Mouse (Mus musculus) embryo, embryonic 10.5 days (tissue): ENCODE results near the gene Gtf2h1.
A peak's percentile ranks its signal among the peaks of the same experiment; 100 is the strongest.
"Not testable (repeated sequence)": the region's sequence is repeated elsewhere in the genome, so short reads cannot be mapped to it uniquely, and the experiment has no call there.

Source experiments
- DNase-seq: peaks from one replicate; pipeline ENCODE4 v3.0.0-alpha.2; 2015; ENCODE audit warnings: low spot score

Gene Gtf2h1

DNA sequence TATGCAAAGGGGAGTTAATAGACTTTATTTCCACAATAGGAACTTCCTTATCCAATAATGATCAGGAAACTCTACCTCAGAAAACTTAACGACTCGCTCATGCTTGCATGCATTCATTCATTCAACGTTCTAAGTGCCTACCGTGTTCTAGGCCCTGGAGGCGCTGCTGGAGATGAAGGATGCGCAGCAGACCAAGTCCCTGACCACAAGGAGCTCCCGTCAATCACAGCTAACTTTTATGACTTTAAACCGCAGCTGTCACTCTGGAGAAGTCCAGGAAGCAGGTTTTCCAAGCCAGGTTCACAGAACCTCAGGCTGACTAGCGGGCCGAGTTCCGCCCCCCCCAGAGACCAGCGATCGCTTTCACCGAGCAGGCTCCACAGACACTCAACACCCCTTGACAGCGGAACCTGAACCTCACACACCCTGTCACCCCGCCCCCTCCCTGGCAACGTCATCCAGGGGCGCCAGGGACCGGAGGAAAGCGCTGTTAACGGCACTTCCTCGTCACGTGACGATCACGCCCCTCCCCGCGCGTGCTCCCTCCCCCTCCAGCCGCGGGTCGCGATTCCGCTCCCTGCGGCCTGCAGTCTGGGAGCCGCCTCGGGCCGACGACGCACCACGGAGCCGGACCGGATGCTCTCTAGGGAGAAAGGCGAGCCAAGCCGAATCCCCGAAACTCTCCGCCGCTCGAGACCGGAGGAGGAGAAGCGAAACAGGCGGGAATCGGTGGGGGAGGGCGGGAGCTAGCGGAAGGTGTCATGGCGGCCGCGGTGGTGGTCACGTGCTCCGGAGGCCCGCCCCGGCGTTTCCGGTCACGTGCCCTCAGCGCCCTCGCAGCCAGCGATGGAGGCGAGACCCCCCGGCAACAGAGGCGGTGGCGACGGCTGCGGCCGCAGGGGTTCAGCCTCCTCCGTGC is at the start of gene Gtf2h1, which contains the start of gene Hps5:
TSS of gene Gtf2h1 (plus strand) at position 817 of the 919 bp plus-strand sequence.
TSS of gene Hps5 (minus strand) at position 778 of the 919 bp plus-strand sequence.
- peak; percentile 98 for DNase-seq

DNA sequence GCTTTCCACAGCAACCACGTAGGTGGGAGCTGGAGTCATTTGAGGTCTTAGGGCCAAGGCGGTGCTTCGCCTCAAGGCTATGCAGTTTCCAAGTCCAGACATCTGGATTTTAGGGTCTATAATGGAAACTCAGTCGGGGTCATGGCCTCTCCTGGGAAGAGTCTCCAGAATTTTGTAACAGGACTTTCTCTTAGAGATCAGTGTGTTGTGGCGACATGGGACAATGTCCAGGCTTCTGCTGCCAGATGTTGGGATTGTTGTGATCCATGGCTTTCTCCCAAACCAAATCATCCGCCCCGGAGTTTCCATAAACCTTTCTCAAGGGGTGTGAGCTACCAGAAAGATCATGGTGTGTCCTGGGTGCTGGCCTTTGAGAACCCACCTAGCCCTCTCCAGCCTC is 49.5 kb upstream of the Gtf2h1 start:
- DNase-seq, result no peak

DNA sequence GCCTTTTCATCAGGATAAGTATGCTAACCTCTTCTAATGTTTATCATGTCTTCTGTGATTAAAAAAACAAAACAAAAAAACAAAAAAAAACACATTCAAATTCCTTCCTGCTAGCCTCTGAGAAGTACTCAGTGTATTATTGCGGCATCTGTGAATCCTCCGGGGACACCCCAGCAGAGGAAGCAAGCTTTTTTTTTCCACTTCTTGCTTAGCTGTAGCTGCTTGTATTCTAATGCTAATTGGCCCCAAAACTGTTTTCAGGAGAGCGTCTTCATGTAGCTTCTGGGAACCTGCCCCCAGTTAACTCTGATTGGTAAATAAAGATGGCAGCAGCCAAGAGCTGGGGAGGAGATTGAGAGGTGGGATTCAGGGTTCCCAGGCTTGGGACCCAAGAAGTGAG is 47.4 kb upstream of the Gtf2h1 start:
- no peak for DNase-seq

DNA sequence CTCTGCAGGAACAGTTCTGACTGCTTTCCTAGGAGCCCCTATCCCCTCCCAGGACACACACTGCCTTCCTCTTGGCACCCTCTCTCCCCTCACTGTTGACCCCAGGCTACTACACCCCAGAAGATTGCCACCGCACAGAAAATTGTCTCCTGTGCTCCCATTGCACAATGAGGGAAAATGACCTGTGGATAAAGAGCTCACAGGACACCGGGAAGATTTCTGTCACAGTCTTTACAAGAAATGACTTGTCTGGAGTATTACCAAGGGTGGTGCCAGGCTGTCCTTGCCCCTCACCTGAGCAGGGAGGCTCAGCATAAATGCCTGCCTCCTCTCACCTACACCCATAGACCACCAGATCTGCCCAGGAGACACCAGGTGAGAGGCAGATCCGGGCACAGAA is 44.4 kb upstream of the Gtf2h1 start, which contains the start of gene Saa2:
TSS of gene Saa2 (plus strand) at position 301 of the 400 bp plus-strand sequence.
- DNase-seq, result no peak

DNA sequence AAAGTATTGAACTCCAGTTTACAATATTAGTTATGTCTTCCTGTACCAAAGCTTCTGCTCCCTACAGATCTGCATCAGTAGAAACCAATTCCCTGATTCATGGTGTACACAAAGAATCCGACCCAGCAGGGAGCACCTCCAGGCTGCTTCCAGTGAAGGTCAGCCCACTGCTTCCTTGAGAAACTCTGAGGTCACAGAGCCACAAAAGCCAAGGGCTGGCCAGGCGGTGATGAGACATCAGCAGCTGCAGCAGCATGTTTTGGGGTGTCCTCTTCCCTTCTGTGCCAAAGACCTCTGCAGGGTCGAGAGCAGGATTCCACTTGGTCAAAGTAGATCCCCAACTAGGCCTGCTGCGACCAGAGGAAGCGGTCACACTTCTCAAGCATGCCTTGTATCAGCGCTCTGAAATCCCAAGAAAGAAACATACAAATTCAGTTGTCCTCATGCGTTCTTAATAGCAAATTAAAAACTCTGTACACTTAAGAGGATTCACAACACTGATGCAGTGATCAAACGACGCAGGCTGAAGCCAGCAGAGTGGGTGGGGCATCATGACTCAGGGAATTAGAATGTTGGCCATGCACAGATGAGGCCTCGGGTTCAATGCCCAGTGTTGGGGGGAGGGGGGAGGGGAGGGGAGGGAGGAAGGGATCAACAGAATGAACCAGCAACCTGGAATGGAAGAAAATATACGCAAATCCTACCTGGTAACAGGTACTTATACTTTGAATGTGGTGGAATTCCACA is 34.7 kb upstream of the Gtf2h1 start:
- DNase-seq, result no peak

DNA sequence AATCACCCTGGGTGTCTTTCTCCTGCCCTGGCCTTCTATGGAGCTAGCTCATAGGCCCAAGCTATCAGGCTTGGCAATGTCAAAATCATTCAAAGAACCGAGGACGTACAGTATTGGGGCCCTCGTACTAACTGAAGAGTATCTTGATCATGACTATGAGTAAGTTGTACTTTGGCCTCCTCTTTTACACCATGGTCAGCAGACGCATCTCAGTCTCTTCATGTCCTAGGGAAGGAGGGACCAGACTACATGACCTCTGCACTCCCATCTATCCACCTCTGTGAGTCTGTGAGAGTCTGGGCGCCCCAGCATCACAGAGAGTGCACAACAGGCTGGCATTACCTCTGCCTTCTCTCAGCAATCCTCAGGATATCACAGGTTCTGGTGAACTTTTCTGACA is 33.3 kb upstream of the Gtf2h1 start:
- no peak for DNase-seq

DNA sequence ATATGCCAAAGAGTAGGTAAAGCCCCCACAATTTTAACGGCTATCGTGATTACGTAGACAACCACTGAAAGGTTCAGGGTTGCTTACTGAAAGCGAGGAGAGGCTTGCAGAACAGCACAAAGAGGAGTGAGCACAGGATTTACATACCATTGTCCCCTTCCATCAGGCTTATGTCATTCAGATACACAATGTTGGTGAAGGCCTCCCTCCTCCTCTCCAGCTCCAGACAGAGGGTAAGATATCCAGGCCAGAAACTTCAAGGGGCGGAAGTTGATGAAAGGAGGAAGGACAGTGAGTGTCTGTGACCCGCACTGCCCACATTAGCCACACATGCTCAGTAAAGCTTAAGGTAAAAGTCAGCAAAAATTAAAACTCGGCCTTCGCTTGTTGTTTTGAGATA is 31.2 kb upstream of the Gtf2h1 start:
- DNase-seq, result no peak

DNA sequence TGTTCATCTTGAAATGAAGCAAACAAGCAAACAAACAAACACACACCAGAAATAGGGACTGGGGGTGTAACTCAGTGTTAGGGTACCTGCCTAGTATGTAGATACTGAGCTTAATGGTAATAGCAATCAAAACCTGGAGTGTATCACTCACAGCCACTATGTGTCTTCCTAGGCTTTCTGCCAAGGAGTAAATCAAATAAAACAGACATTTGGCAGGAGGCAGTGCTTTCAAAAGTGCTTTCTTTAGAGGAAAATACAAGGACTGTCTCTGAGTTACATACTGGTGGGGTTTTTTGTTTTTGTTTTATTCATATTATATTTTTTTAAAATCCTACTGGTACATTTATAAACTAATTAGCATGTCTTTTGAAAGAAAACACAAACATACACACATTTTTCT is 28.5 kb upstream of the Gtf2h1 start:
- no peak for DNase-seq

DNA sequence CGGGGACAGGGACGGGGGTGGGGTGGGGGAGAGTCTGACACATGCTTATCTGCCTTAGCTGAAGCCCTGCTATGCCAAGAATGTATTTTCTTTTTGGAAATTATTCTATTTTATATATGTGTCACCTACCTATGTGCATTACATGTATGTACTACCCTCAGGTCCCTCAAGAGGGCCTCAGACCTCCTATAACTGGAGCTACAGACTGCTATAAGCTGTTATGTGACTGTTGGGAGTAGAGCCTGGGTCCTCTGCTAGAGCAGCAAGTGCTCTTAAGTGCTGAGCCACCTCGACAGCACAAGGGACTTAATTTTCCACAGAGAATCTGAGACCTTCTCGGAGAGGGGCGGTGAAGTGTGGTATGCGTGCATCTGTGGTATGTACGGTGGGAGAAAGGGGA is 27.5 kb upstream of the Gtf2h1 start:
- DNase-seq, result no peak

DNA sequence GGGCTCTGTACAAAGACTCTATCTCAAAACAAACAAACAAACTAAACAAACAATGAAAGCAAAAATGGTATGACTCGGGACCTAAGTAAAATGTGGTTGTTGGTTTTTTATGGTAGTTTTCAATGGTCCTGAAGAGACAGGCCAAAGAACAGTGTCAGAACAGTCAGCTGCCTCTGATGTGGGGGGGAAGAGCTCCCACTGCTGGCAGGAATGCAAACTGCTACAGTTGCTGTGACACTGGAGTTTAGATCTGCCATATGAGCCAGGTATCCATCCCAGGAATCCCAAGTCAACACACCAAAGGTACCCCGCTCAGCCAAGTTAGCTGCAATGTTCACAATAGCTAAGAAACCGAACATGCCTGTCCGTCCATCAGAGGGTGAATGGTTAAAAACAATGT is 25.2 kb upstream of the Gtf2h1 start:
- DNase-seq, result peak; percentile 82

DNA sequence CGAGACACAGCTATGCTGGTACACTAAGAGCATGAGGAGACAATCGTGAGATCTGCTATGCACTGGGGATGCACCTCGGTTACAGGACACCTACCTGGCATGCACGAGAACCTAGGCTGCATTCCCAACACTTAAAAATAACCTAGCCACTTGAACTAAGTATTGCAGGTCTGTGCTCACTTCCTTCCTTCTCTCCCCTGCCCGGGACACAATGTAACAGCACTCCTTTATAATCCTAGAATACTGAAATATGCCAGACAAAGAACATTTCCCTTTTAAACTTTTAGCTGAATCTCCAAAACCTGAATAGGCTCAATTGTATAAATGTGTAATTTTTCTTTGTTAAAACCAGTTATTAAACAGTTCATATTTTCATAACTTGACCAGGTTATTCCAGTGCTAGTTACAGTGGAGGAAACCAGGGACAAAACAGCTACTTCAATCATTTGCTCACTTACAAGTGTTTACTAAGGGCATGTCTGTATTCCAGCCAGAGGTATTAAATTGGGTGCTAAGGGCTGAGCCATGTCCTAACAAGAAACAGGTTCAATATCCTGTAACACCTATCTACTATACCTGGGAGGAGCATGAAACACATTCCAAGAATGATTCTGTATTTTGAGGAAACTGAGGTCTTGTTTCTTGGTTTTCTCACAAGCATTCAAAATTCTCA is 6.6 kb upstream of the Gtf2h1 start:
- DNase-seq, result no peak

DNA sequence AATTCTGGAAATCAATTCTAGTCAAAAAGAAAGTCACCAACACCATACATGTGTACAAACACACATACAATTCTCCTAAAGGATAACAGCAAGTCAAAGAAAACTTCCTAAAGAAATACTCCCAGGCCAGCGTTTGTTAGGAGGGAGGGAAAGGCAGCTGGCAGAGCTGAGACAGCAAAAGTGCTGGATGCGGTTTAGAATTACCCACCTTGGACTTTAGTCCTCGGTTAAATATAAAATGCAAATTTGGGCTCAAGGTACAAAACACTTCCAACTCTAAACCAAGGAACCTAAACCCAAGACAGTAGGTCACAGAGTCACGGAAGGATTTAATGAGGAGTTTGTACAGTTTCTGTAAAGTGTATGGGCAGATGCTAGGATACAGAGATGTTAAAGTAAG is 2.0 kb upstream of the Gtf2h1 start:
- DNase-seq, result no peak

DNA sequence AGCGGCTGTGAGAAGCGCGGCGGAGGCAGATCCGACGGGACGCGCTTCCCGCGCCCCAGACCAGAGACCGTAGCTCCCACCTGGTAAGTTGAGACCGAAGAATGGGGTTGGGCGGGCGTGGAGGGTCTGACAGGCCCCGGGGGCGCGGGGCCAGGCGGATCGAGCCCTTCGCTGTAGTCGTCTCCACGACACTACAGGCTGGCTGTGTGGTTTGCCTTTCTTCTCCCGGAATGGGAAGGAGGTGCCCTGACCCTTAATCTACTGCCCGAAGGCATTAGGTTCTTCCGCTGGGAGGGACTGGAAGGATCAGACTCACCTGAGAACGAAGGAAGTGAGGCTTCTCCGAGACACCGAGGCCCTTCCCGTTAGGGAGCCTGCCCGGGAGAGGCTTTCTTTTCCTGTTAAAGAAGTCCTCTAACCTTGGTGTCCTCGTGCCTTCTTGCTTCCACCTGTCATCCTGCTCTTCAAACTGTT is 340 bp downstream of the Gtf2h1 start:
- no peak for DNase-seq

DNA sequence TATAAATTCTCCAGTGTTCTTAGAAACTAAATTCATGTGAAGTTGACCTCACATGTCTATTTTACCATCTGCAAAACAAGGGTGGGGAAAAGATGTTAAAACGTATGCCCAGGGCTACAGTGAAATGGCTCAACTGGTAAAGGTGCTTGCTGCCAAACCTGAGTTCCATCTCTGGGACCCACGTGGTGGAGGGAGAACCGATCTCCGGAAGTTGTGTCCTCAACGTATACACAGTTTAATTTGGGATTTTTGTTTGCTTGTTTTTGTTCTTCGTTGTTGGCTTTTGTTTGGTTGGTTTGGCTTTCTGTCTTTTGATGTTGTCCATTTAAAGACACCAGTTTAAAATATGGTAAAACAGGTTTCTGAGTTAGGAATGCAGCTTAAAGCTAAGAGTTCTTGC is 876 bp downstream of the Gtf2h1 start:
- no peak for DNase-seq

DNA sequence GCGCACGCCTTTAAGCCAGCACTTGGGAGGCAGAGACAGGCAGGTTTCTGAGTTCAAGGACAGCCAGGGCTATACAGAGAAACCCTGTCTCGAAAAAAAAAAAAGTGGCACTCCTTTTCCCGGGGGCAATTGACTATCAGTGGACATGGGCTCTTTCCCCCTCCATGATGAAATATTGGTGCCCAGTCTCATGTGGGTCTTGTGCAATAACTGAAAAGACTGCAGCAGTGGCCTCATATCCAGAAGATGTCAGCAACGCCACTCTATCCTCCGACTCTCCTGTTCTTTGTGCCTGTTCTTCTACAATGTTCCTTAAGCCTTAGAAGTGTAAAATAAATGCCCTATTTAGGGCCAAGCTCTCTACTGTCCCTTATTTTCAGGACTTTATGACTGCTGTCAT is 14.4 kb downstream of the Gtf2h1 start:
- DNase-seq, result no peak

DNA sequence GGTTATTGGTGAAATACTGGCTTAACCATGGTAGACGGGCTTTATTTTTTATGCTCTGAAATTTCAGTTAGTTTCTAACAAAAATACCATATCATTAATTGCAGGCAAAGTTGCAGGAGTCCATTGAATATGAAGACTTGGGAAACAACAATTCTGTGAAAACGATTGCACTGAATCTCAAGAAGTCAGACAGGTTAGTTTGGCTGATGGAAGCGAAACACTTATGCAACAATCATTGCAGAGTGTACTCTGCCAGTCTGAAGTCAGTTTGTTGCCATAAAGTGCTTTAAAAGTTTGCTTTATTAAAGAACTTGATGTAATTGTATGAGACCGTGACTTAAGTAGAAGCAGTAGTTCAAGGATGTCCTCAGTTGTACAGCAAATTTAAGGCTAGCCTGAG is 18.1 kb downstream of the Gtf2h1 start:
- no peak for DNase-seq

DNA sequence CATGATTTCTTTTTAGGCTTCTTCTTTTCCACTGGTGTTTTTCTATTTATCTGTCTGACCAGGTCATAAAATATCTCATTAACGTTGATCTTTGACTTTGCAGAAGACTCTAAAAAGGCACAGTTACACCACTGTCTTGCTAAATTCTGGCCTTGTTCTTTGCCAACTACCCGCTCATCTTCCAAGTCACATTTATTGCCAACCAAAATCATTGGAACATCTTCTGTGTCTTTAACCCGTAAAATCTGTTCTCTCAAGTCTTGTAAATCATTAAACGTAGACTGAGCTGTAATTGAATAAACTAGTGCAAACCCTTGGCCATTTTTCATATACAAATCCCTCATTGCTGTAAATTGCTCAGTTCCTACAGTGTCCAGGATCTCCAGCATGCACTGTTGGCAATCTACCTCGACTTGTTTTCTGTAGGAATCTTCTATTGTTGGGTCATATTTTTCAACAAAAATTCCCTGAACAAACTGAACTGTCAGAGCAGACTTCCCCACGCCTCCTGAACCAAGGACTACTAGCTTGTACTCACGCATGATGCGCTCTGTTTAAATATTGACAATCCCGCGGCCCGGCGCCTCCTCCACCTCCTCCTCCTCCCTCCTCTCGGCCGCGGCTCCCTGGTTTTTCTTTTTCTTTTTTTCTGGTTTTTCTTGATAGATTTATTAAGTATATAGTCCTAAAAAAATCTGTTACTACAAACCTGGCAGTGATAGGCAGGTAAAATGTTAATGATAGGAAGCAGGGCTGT is 25.2 kb downstream of the Gtf2h1 start:
- DNase-seq, result not testable (repeated sequence)

DNA sequence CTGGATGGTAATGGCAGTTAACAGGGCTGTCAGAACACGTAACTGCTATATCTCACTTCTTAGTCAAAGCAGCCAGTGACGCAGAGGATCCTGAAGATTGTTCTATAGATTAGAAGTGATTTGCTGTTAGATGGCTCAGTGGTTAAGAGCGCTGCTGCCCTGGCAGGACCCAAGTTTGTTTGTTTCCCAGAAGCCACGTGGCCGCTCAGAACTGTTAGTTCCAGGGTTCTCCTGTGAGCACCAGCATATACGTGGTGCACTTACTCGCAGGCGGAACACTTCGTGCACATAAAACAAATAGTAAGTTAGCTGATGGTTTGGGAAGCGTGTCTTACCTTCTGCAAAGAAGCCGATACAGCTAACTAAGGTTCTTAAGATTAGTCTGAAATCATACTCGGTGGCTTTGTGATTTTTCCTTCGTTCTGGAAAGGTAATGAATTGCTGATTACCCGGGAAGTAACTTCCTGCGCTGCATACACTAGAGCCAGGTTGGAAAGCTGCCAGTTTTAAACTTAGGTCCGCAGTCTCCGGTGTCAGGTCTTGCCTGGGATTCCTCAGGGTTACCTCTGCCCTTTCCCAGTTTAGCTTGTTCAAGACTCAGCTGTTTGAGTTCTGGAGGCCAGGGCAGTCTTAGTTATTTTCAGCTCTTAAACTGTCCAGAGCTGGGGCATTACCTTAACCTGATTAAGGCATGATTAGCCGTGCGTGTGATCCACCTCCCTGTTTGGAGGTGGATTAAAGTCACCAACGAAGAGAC is 31.3 kb downstream of the Gtf2h1 start:
- no peak for DNase-seq

DNA sequence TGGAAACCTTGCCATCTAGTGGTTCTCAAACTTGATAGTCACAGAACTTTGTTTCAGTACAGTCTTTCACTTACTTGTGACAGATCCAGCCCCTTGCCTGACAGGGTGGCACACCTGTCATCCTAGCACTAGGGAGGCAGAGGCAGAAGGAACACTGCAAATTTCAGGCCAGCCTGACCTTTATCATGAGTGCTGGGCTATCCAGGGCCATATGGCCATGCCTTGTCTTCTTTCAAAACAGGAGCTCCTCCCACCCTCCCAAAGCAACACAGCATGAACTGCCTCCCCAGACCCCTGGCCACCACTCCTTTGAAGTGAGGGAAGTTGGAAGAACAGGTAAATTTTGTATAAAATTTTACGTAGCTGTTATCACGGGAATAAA is 31.9 kb downstream of the Gtf2h1 start:
- DNase-seq, result no peak

DNA sequence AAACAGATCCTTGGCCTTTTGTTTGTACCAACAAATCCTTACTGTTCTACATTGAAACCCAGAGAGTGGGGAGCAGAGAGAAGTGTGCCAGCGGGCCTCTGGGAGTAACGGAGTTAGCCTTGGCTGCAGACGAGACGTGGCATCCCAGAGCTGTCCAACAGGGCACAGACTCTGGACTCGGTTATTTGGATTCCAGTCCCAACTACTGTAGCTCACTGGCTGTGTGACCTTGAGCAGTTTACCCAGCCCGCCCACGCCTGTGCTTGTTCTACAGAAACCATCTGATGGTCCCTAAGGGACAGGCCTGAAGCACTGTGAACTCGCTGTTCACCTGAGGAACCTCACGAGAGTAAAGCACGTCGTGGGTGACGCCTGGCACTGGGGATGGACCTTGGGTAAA is 34.0 kb downstream of the Gtf2h1 start:
- DNase-seq, result no peak
